Mouse (Mus musculus) brain, embryonic 14.5 days (tissue): ENCODE measurements around the gene Mapkapk3.

Experiments
- CTCF ChIP-seq: fragments of 200-500 bp; IDR thresholded peaks from 2 replicates; pipeline ENCODE4 v1.5.1; 2012; ENCODE audit warnings: inconsistent platforms, mild to moderate bottlenecking, moderate library complexity, borderline replicate concordance; ENCODE audit not compliant: insufficient read depth, insufficient read length; ENCODE audit errors: extremely low read depth
- POLR2A ChIP-seq: fragments of 200-500 bp; IDR thresholded peaks from 2 replicates; pipeline ENCODE4 v1.6.1; 2012; ENCODE audit warnings: mild to moderate bottlenecking, inconsistent platforms, borderline replicate concordance; ENCODE audit not compliant: poor library complexity, insufficient read depth, insufficient read length, severe bottlenecking; ENCODE audit errors: extremely low read depth

GRCm38 (mm10) chr9:107273184-107273583 is 16.5 kb downstream of the Mapkapk3 start:
- no peak for TF ChIP-seq POLR2A
- TF ChIP-seq CTCF = no peak
